Mouse (Mus musculus) forebrain, postnatal 0 days (tissue): ENCODE results near the gene Kdm7a. TPM values are rescaled to one million over a fixed set of nuclear protein-coding genes. Genes with fewer than 3 reads are reported as not detected.

Experiments used
- ATAC-seq: fragments of 200-750 bp; cut with Nextera tagmentation; 2 replicates; pipeline ENCODE4 v1.8.0; 2017; ENCODE audit warnings: mild to moderate bottlenecking, moderate library complexity
- DNase-seq: peaks from one replicate; pipeline ENCODE4 v3.0.0-alpha.2; 2015
- H3K27ac ChIP-seq: fragments of 300-500 bp; sonication (generic); 2 replicates; pipeline ENCODE4 v1.5.1; 2014; ENCODE audit warnings: low read depth, mild to moderate bottlenecking, antibody characterized with exemption, low read length, moderate library complexity, mixed read lengths
- H3K27me3 ChIP-seq: fragments of 300-500 bp; sonication (generic); 2 replicates; pipeline ENCODE4 v1.6.1; 2014; ENCODE audit warnings: mild to moderate bottlenecking, low read length, mixed read lengths; ENCODE audit not compliant: insufficient read depth
- H3K36me3 ChIP-seq: fragments of 300-500 bp; sonication (generic); 2 replicates; pipeline ENCODE4 v1.6.1; 2014; ENCODE audit warnings: mild to moderate bottlenecking, moderate library complexity; ENCODE audit not compliant: insufficient read depth
- H3K4me1 ChIP-seq: fragments of 300-500 bp; sonication (generic); 2 replicates; pipeline ENCODE4 v1.6.1; 2014; ENCODE audit warnings: antibody characterized with exemption; ENCODE audit not compliant: insufficient read depth
- H3K4me2 ChIP-seq: fragments of 300-500 bp; sonication (generic); 2 replicates; pipeline ENCODE4 v1.6.1; 2014; ENCODE audit warnings: low read depth, mild to moderate bottlenecking, moderate library complexity
- H3K4me3 ChIP-seq: fragments of 300-500 bp; sonication (generic); 2 replicates; pipeline ENCODE4 v1.5.1; 2014; ENCODE audit warnings: low read depth, low read length, mixed read lengths
- H3K9ac ChIP-seq: fragments of 300-500 bp; sonication (generic); 2 replicates; pipeline ENCODE4 v1.6.1; 2014; ENCODE audit warnings: mild to moderate bottlenecking
- H3K9me3 ChIP-seq: fragments of 300-500 bp; sonication (generic); 2 replicates; pipeline ENCODE4 v1.6.1; 2016; ENCODE audit warnings: low read length
- CTCF ChIP-seq: sonication (generic); IDR thresholded peaks from 2 replicates; pipeline ENCODE4 v1.5.1; 2016; ENCODE audit warnings: antibody characterized with exemption, control low read depth, low read depth
- WGBS: fragments of 180-500 bp; shearing (Covaris S2); extraction: QIAGEN DNeasy Blood & Tissue Kit; methylation state at CpG from one replicate; pipeline ENCODE4 v1.1.7; 2014; 5-methylcytosine and 5-hydroxymethylcytosine counted together
- polyA plus RNA-seq: library from polyadenylated mRNA; unstranded; fragments of >200 nt; fragmentation: Nextera tagmentation; extraction: Ambion mirVana; gene quantifications from 2 replicates; pipeline ENCODE4 v1.2.1, GENCODE M21; 2015
- total RNA-seq: library from RNA; depleted of rRNA; stranded (reverse); fragments of >200 nt; gene quantifications from 2 replicates; pipeline ENCODE4 v1.2.3, GENCODE M21; 2014

Kdm7a gene
- total and polyA plus RNA-seq, 2 experiments from 2014 or later, result 1.5 to 9.8 TPM

- Histone ChIP-seq H3K4me2 (no peak overlapping the region), H3K4me3 (no peak overlapping the region), H3K9me3 (no peaks in the 10 kb centered on the region), H3K36me3 (no peaks in the 10 kb centered on the region), H3K27ac (peak overlapping the region; percentile 15; the same call in 1 of the 2 replicates), H3K4me1 (no peaks in the 10 kb centered on the region), H3K27me3 (no peaks in the 10 kb centered on the region), H3K9ac (no peak overlapping the region)
- DNase-seq (peak; percentile 83), ATAC-seq (peak; percentile 91)
- TF ChIP-seq CTCF, result no peak
- 31% methylated on average over 8 of the region's 8 CpGs for WGBS
Observed at GRCm38 (mm10) chr6:39242718-39243471, 36.3 kb upstream of the Kdm7a start.

GRCm38 (mm10) chr6:39241421-39241891, 34.9 kb upstream of the Kdm7a start:
- no peak for TF ChIP-seq CTCF
- H3K9ac ChIP-seq, result no peak overlapping the region
- no peak overlapping the region for H3K27ac ChIP-seq
- 71% methylated on average over 4 of the region's 4 CpGs for WGBS
- no peak for ATAC-seq
- no peaks in the 10 kb centered on the region for H3K27me3 ChIP-seq
- no peak for DNase-seq
- no peak overlapping the region for H3K4me3 ChIP-seq
- no peaks in the 10 kb centered on the region for H3K36me3 ChIP-seq
- no peaks in the 10 kb centered on the region for H3K9me3 ChIP-seq
- H3K4me2 ChIP-seq, result no peak overlapping the region
- H3K4me1 ChIP-seq, result no peaks in the 10 kb centered on the region

- Histone ChIP-seq H3K9ac (no peak overlapping the region), H3K4me1 (no peaks in the 10 kb centered on the region), H3K4me3 (no peak overlapping the region), H3K36me3 (no peaks in the 10 kb centered on the region), H3K27me3 (no peaks in the 10 kb centered on the region), H3K9me3 (no peaks in the 10 kb centered on the region), H3K4me2 (no peak overlapping the region), H3K27ac (no peak overlapping the region)
- DNase-seq (no peak), ATAC-seq (no peak)
- 83% methylated on average over 3 of the region's 3 CpGs for WGBS
- TF ChIP-seq CTCF, result no peak
Observed at GRCm38 (mm10) chr6:39240956-39241355, 34.4 kb upstream of the Kdm7a start.

- no peak for TF ChIP-seq CTCF
- Histone ChIP-seq H3K27me3 (no peaks in the 10 kb centered on the region), H3K9ac (no peak overlapping the region), H3K36me3 (no peaks in the 10 kb centered on the region), H3K4me2 (no peak overlapping the region), H3K4me3 (no peak overlapping the region), H3K4me1 (no peaks in the 10 kb centered on the region), H3K9me3 (no peaks in the 10 kb centered on the region), H3K27ac (no peak overlapping the region)
- DNase-seq (no peak), ATAC-seq (no peak)
- WGBS, result 75% methylated on average over 3 of the region's 3 CpGs
Observed at GRCm38 (mm10) chr6:39237887-39238286, 31.3 kb upstream of the Kdm7a start.

GRCm38 (mm10) chr6:39232617-39233016, 26.0 kb upstream of the Kdm7a start:
- Histone ChIP-seq H3K4me3 (no peak overlapping the region), H3K9ac (no peak overlapping the region), H3K9me3 (no peaks in the 10 kb centered on the region), H3K4me2 (no peak overlapping the region), H3K36me3 (no peaks in the 10 kb centered on the region), H3K27me3 (no peaks in the 10 kb centered on the region), H3K27ac (no peak overlapping the region), H3K4me1 (no peaks in the 10 kb centered on the region)
- ATAC-seq (no peak), DNase-seq (no peak)
- WGBS, result 83% methylated on average over 4 of the region's 4 CpGs
- no peak for TF ChIP-seq CTCF

GRCm38 (mm10) chr6:39230664-39231063, 24.1 kb upstream of the Kdm7a start:
- no peaks in the 10 kb centered on the region for H3K27me3 ChIP-seq
- 78% methylated on average over 8 of the region's 8 CpGs for WGBS
- no peak for TF ChIP-seq CTCF

DNA sequence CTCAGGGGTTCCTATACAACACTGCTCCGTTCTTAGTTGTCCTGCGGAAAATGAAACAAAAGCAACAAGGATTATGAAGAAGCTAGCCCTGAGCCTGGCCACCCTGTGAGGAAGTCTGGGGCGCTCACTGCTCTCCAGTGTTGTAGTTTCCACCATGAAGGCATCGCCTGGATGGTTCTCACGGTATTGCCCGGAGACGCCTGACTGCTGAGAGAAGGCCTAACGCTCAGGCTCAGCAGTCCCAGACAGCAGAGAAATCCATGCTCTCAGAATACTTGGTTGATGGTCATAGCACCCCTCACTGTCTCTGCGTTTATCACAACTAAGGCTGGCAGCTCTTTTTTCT, 20.0 kb upstream of the Kdm7a start:
- H3K36me3 ChIP-seq, result no peaks in the 10 kb centered on the region
- DNase-seq (no peak), ATAC-seq (no peak)
- no peaks in the 10 kb centered on the region for H3K9me3 ChIP-seq
- H3K4me3 ChIP-seq, result no peak overlapping the region
- no peak overlapping the region for H3K9ac ChIP-seq
- H3K4me1 ChIP-seq, result no peaks in the 10 kb centered on the region
- no peak for TF ChIP-seq CTCF
- no peak overlapping the region for H3K27ac ChIP-seq
- H3K27me3 ChIP-seq, result no peaks in the 10 kb centered on the region
- H3K4me2 ChIP-seq, result no peak overlapping the region
- WGBS, result 14% methylated on average over 9 of the region's 9 CpGs

More at GRCm38 (mm10) chr6:39230664-39231063, 24.1 kb upstream of the Kdm7a start:
- Histone ChIP-seq H3K4me1 (no peaks in the 10 kb centered on the region), H3K4me3 (no peak overlapping the region), H3K36me3 (no peaks in the 10 kb centered on the region), H3K4me2 (no peak overlapping the region), H3K9ac (no peak overlapping the region), H3K9me3 (no peaks in the 10 kb centered on the region), H3K27ac (no peak overlapping the region)
- DNase-seq, result no peak
- no peak for ATAC-seq
